ENCODE assay signal across 8 mouse cellular contexts in the genomic region with DNA sequence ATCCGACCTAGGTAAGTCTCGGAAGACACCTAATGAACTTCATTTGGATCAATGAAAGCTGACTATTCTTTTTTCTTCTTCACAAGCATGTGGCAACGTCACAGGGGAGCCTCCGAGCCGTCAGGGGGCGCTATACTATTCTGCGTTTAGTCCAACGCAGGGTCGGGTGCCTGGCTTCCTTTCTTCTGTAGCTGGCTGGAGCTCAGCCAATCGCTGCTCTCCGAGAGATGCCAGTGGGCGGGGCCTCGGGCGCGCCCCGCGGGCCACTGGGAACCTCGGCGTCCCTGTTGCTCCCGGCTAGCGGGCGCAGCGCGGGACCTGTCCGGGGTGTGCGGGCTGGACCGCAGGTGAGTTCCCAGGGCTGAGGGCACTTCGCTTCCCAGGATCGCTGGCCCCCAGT. TPM values are rescaled to one million over a fixed set of nuclear protein-coding genes. Genes with fewer than 3 reads are reported as not detected.
DNase-seq lines count a peak whose midpoint lies in the region; ATAC-seq and TF ChIP-seq lines count a peak whose summit lies in the region.

Gene Smim12, plus strand, starts transcription at position 233 of the 400 bp plus-strand sequence.

- peak within 1 kb of the TSS; percentile 99 for H3K4me3 ChIP-seq in bone marrow, adult 2 months (replicated peaks; ENCODE audit: control insufficient read depth, low read depth, low read length)
- H3K4me3 ChIP-seq in embryonic facial prominence, embryonic 15.5 days (replicated peaks): peak within 1 kb of the TSS; percentile 99
- H3K4me3 ChIP-seq in limb, embryonic 14.5 days (replicated peaks; ENCODE audit: low read length): peak within 1 kb of the TSS; percentile 97
- H3K4me3 ChIP-seq in midbrain, postnatal 0 days (ENCODE audit: low read depth, low read length): peak within 1 kb of the TSS; percentile 89

- H3K27me3 ChIP-seq in embryonic facial prominence, embryonic 15.5 days: peaks cover 5% of the 10 kb centered on the region; the same call in 1 of the 2 replicates
- no peaks in the 10 kb centered on the region for H3K27me3 ChIP-seq in limb, embryonic 14.5 days (ENCODE audit: control insufficient read depth, insufficient read depth, low read length)
- H3K27me3 ChIP-seq in midbrain, postnatal 0 days (ENCODE audit: insufficient read depth, low read length): no peaks in the 10 kb centered on the region

- H3K9ac ChIP-seq in embryonic facial prominence, embryonic 15.5 days: peak within 1 kb of the TSS; percentile 99
- peak within 1 kb of the TSS; percentile 93 for H3K9ac ChIP-seq in limb, embryonic 14.5 days (ENCODE audit: low read depth, low read length, severe bottlenecking)
- peak within 1 kb of the TSS; percentile 90 for H3K9ac ChIP-seq in midbrain, postnatal 0 days (replicated peaks; ENCODE audit: low read length, poor library complexity, severe bottlenecking)

- TF ChIP-seq POLR2A in bone marrow, adult 2 months (IDR thresholded peaks at IDR 0.05; ENCODE audit: borderline replicate concordance, control insufficient read depth, low read depth, low read length): peak; percentile 66; the same call in 1 of the 2 replicates
- TF ChIP-seq POLR2A in limb, embryonic 14.5 days (IDR thresholded peaks at IDR 0.05; ENCODE audit: borderline replicate concordance, extremely low read depth, insufficient read depth, insufficient read length): peak; percentile 81; the same call in 1 of the 2 replicates

- peak within 1 kb of the TSS; percentile 90 for H3K4me2 ChIP-seq in embryonic facial prominence, embryonic 15.5 days (replicated peaks)
- peak within 1 kb of the TSS; percentile 85 for H3K4me2 ChIP-seq in limb, embryonic 14.5 days (replicated peaks; ENCODE audit: low read depth, low read length, severe bottlenecking)
- H3K4me2 ChIP-seq in midbrain, postnatal 0 days (ENCODE audit: low read depth, low read length, poor library complexity, severe bottlenecking): peak within 1 kb of the TSS; percentile 77

- H3K9me3 ChIP-seq in embryonic facial prominence, embryonic 15.5 days (replicated peaks): no peaks in the 10 kb centered on the region
- no peaks in the 10 kb centered on the region for H3K9me3 ChIP-seq in limb, embryonic 14.5 days (ENCODE audit: control insufficient read depth, low read length)
- H3K9me3 ChIP-seq in midbrain, postnatal 0 days (ENCODE audit: low read length): no peaks in the 10 kb centered on the region

- peak; percentile 98 for DNase-seq in 416B (ENCODE audit: low read depth)
- DNase-seq in heart, adult 8-10 months (ENCODE audit: low spot score): peak; percentile 98
- peak; percentile 99 for DNase-seq in kidney, adult 9 months
- DNase-seq in limb, embryonic 14.5 days (ENCODE audit: low spot score): peak; percentile 97
- DNase-seq in midbrain, postnatal 0 days (ENCODE audit: low spot score): peak; percentile 99
- DNase-seq in spleen, postnatal 14 days (ENCODE audit: low spot score in 2 of 2): peak; percentile 97 to 99

- peak; percentile 93 for ATAC-seq in embryonic facial prominence, embryonic 15.5 days (ENCODE audit: insufficient number of reproducible peaks, low FRiP score, low TSS enrichment, low read depth)
- ATAC-seq in limb, embryonic 14.5 days (ENCODE audit: low FRiP score, low read depth): peak; percentile 99
- ATAC-seq in midbrain, postnatal 0 days (ENCODE audit: low FRiP score): peak; percentile 87

- H3K27ac ChIP-seq in bone marrow, adult 2 months (ENCODE audit: control insufficient read depth, insufficient read depth, low read depth, low read length, poor library complexity): peak within 1 kb of the TSS; percentile 65
- H3K27ac ChIP-seq in embryonic facial prominence, embryonic 15.5 days (replicated peaks): no peak within 1 kb of the TSS; the same call in 1 of the 2 replicates
- no peak within 1 kb of the TSS for H3K27ac ChIP-seq in limb, embryonic 14.5 days (replicated peaks; ENCODE audit: low read depth, low read length)
- H3K27ac ChIP-seq in midbrain, postnatal 0 days (ENCODE audit: low read depth, low read length): peak within 1 kb of the TSS; percentile 57

- no peaks in the 10 kb centered on the region; the same call in 1 of the 2 replicates for H3K4me1 ChIP-seq in bone marrow, adult 2 months (ENCODE audit: control insufficient read depth, insufficient read depth, low read length)
- H3K4me1 ChIP-seq in embryonic facial prominence, embryonic 15.5 days: peaks cover 18% of the 10 kb centered on the region
- H3K4me1 ChIP-seq in limb, embryonic 14.5 days (ENCODE audit: control insufficient read depth, insufficient read depth, low read length): peaks cover 7% of the 10 kb centered on the region
- peaks cover 7% of the 10 kb centered on the region; the same call in 1 of the 2 replicates for H3K4me1 ChIP-seq in midbrain, postnatal 0 days (ENCODE audit: insufficient read depth, low read length)

- WGBS in bone marrow, adult 2 months: under 1% methylated on average over 29 of the region's 29 CpGs
- WGBS in embryonic facial prominence, embryonic 15.5 days: under 1% methylated on average over 29 of the region's 29 CpGs
- WGBS in limb, embryonic 14.5 days: under 1% methylated on average over 28 of the region's 29 CpGs
- WGBS in midbrain, postnatal 0 days: under 1% methylated on average over 29 of the region's 29 CpGs

- H3K36me3 ChIP-seq in embryonic facial prominence, embryonic 15.5 days: peaks cover 17% of the 10 kb centered on the region
- H3K36me3 ChIP-seq in limb, embryonic 14.5 days (ENCODE audit: control insufficient read depth, insufficient read depth, low read length): peaks cover 20% of the 10 kb centered on the region
- H3K36me3 ChIP-seq in midbrain, postnatal 0 days (ENCODE audit: insufficient read depth, low read length): peaks cover 15% of the 10 kb centered on the region; the same call in 1 of the 2 replicates

- TF ChIP-seq CTCF in bone marrow, adult 2 months (IDR thresholded peaks at IDR 0.05; ENCODE audit: control insufficient read depth, insufficient read depth, low read length): peak; percentile 95
- TF ChIP-seq CTCF in midbrain, postnatal 0 days (IDR thresholded peaks at IDR 0.05): peak; percentile 97

RNA-seq across cellular contexts. Expression of gene Smim12, which starts in this region (rescaled TPM):
- polyA plus RNA-seq in bone marrow, adult 2 months (2011; ENCODE audit: insufficient read depth, insufficient read length, low replicate concordance, missing spikeins): 9.3 and 20.5 TPM in 2 replicates
- polyA plus RNA-seq in embryonic facial prominence, embryonic 15.5 days (2015; fragmentation: Nextera tagmentation; extraction: Ambion mirVana): 47.5 and 55.4 TPM in 2 replicates
- 10 to 100 TPM; 55.6 to 65.7 (median 60.7) TPM for total RNA-seq in heart, adult 8-10 months (2022)
- polyA plus RNA-seq in limb, embryonic 14.5 days (2012; rRNA removed): 29.7 and 31.7 TPM in 2 replicates
- 50.7 and 53.3 TPM in 2 replicates for polyA plus RNA-seq in limb, embryonic 14.5 days (2014; fragmentation: Nextera tagmentation; extraction: Ambion mirVana)
- 26.3 and 38.3 TPM in 2 replicates for total RNA-seq in midbrain, postnatal 0 days (2014; rRNA removed)
- 50.7 and 56.6 TPM in 2 replicates for polyA plus RNA-seq in midbrain, postnatal 0 days (2015; fragmentation: Nextera tagmentation; extraction: Ambion mirVana)

Comparison
In these comparisons a context has a peak if more than half of its experiments do, and no peak if none do; other contexts are left out.
1. H3K27ac ChIP-seq: peak in bone marrow, adult 2 months (single experiment) and midbrain, postnatal 0 days (single experiment); none in embryonic facial prominence, embryonic 15.5 days (single experiment) and limb, embryonic 14.5 days (single experiment).
2. Peak in every context shown above with its lines, with median percentiles within 50 percentile points of each other: DNase-seq, H3K4me3 ChIP-seq, ATAC-seq, H3K4me2 ChIP-seq and H3K9ac ChIP-seq.